Mouse (Mus musculus) brown adipose tissue, adult 24 weeks (tissue): ENCODE data around the gene Efr3b. TPM values are rescaled to one million over a fixed set of nuclear protein-coding genes. Genes with fewer than 3 reads are reported as not detected.
A peak's percentile ranks its signal among the peaks of the same experiment; 100 is the strongest.
"Not testable (repeated sequence)": the region's sequence is repeated elsewhere in the genome, so short reads cannot be mapped to it uniquely, and the experiment has no call there.

Experiments used
- H3K27ac ChIP-seq: fragments of 200-500 bp; replicated peaks from 2 replicates; pipeline ENCODE4 v1.5.1; 2012; ENCODE audit warnings: low read depth, mild to moderate bottlenecking, low read length
- H3K4me1 ChIP-seq: fragments of 200-500 bp; 2 replicates; pipeline ENCODE4 v1.6.1; 2012; ENCODE audit warnings: low read length, mixed read lengths; ENCODE audit not compliant: control insufficient read depth, insufficient read depth, insufficient read length
- H3K4me3 ChIP-seq: fragments of 200-500 bp; 2 replicates; pipeline ENCODE4 v1.5.1; 2012; ENCODE audit warnings: low read depth, mild to moderate bottlenecking, low read length, moderate library complexity; ENCODE audit not compliant: insufficient read depth
- polyA plus RNA-seq: library from polyadenylated mRNA; stranded (reverse); fragments of >200 nt; gene quantifications from 2 replicates; pipeline ENCODE4 v1.2.4, GENCODE M21; 2012; ENCODE audit not compliant: missing spikeins, insufficient read depth, insufficient read length

Gene Efr3b
- polyA plus RNA-seq, 1 experiment: 2.3 TPM

DNA sequence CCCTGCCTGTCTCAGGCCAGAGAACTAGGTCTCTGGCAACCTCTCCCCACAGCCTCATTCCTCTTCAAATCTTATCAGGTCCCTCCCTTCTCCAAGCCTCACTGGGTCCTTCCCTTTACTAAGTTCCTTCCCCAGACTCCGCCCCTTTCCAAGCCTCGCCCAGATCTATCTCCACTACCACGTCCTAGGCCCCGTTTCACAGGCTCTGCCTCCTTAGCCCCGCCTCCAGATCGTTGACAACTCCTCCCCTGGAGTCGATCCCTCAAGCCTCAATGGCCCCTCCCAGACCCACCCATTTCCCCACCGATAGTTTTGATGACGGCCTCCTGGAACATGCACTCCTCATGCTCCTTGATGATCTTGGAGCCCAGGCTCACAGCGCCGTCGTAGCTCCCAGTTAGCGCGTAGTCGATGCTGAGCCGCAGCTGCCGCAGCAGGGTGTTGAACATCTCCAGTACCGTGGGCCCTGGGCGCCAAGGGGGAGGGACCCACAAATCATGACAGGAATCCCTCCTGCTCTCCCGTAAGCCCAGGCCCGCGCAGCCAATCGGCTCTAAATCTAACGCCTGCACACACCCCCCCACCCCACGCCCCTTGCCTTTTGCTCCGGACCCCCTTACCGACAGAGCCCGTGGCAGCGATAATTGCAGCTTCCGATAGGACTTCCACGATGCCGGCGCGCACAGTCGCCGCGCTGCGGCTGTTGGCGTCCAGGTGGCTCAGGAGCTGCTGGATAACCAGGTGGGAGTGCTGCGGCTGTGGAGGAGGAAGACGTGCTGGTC lies 57.2 kb downstream of the Efr3b start:
- Histone ChIP-seq H3K4me1 (no peaks in the 10 kb centered on the region), H3K4me3 (peak overlapping the region; percentile 56), H3K27ac (peak overlapping the region; percentile 30; the same call in 1 of the 2 replicates)

DNA sequence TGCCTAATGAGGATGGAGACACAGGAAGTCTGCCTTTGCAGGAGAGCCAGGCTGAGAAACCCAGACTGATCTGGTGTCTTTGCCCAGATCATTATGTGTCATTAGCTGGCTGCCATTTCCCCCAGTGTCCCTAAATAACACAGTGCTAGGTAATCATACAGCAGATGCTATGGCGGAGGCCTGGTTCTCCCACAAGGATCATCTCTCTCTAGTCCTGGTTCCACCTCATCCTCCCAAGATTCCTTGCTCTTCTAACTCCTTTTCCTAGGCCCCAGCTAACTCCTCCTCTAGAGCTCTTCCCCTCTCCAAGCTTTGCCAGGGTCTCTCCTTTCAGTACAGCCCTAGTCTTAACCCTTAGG lies 57.7 kb downstream of the Efr3b start:
- no peaks in the 10 kb centered on the region for H3K4me1 ChIP-seq
- H3K4me3 ChIP-seq: peak overlapping the region; percentile 17; the same call in 1 of the 2 replicates
- H3K27ac ChIP-seq: peak overlapping the region; percentile 30; the same call in 1 of the 2 replicates

DNA sequence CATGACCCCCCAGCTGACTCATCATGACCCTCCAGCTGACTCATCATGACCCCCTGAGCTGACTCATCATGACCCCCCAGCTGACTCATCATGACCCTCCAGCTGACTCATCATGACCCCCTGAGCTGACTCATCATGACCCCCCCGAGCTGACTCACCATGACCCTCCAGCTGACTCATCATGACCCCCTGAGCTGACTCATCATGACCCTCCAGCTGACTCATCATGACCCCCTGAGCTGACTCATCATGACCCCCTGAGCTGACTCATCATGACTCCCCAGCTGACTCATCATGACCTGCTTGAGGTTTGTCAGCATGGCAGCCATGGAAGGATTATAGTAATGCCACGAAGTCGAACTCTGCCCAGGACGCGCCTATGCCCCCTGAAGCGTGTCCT lies 65.5 kb downstream of the Efr3b start:
- not testable (repeated sequence) for H3K4me3 ChIP-seq, H3K4me1 ChIP-seq, H3K27ac ChIP-seq

DNA sequence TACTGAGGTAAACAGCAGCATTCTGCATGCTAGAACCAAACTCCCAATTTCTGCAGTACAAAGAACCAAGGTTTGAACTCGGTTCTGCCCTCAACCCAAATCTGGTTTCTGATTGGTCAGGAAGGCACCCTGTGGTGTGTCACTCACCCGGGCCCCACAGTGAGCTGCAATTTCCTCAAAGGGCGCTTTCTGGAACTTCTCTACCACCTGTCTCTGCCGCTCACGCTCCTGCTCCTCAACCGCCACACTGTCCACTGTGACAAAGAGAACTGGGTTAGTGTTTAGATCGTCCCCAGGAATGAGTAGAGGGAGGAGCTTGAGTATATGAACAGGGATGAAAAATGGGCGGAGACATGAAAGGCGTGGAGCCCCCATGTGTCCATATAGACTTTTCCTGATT lies 70.3 kb downstream of the Efr3b start:
- no peak overlapping the region for H3K4me3 ChIP-seq
- no peaks in the 10 kb centered on the region for H3K4me1 ChIP-seq
- H3K27ac ChIP-seq: no peak overlapping the region

DNA sequence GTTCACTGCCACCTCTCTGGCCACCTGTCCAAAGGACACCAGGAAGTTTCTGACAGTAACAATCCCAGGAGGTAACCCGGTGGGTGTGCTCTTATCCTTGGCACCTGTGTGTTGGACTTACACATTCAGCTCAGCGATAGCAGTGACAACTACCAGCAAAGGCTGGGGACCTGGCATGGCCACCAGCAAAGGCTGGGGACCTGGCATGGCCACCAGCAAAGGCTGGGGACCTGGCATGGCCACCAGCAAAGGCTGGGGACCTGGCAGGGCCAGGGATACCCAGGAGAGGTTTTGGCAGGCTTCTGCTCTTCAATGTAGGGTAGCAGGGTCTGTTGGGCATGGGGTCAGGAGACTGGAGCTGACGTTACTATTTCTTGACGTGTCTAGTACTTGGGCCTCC lies 71.5 kb downstream of the Efr3b start:
- Histone ChIP-seq H3K27ac (no peak overlapping the region), H3K4me1 (no peaks in the 10 kb centered on the region), H3K4me3 (no peak overlapping the region)

DNA sequence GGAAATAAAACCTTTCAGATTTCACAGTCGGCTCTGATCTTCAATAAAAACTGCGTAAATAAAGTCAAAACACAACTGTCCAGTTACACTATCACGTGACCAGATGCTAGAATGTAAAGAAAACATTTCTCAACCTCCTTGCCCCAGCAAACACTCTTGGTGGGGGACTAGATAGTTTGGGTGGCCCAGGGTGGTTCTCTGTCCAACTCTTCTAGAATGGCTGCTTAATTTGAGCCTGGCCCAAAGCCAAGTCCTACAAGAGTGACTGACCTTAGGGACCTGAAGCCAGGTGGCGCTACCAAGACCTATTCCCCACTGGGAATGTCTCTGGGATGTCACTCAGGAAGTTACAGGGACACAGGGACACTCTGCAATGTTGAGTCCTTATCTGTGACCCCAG lies 78.2 kb downstream of the Efr3b start:
- peak overlapping the region; percentile 81 for H3K4me3 ChIP-seq
- peaks cover 5% of the 10 kb centered on the region; the same call in 1 of the 2 replicates for H3K4me1 ChIP-seq
- peak overlapping the region; percentile 94 for H3K27ac ChIP-seq

DNA sequence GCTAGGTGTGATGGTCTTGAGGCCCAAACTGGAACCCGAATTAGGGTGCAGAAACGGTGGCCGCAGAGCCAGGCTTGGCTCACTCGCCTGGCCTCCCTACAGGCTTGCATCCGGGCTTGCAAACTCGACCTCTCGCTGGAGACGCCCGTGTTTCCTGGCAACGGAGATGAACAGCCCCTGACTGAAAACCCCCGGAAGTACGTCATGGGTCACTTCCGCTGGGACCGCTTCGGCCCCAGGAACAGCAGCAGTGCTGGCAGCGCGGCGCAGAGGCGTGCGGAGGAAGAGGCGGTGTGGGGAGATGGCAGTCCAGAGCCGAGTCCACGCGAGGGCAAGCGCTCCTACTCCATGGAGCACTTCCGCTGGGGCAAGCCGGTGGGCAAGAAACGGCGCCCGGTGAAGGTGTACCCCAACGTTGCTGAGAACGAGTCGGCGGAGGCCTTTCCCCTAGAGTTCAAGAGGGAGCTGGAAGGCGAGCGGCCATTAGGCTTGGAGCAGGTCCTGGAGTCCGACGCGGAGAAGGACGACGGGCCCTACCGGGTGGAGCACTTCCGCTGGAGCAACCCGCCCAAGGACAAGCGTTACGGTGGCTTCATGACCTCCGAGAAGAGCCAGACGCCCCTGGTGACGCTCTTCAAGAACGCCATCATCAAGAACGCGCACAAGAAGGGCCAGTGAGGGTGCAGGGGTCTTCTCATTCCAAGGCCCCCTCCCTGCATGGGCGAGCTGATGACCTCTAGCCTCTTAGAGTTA lies 78.7 kb downstream of the Efr3b start:
- Histone ChIP-seq H3K4me1 (peaks cover 5% of the 10 kb centered on the region; the same call in 1 of the 2 replicates), H3K4me3 (peak overlapping the region; percentile 81), H3K27ac (peak overlapping the region; percentile 94)

DNA sequence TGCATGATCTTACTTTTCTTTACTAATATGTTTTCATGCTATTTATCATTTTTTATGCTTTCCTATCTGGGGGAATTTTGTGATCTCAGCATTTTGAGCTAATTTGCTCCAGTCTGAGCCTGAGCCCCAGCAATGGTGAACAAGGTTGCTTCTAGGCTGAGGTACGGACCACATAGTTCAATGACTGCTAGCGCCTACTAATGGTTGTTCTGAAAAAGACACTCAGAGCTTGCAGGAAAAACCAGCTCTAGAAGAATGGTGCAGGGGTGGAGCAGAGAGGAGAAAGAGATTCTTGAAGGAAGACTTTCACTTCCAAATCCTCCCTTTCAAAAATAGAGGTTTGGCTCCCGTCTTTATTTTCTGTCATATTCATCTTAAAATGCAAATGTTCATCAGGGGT lies 82.4 kb downstream of the Efr3b start:
- peaks cover 5% of the 10 kb centered on the region; the same call in 1 of the 2 replicates for H3K4me1 ChIP-seq
- no peak overlapping the region for H3K27ac ChIP-seq
- no peak overlapping the region for H3K4me3 ChIP-seq

DNA sequence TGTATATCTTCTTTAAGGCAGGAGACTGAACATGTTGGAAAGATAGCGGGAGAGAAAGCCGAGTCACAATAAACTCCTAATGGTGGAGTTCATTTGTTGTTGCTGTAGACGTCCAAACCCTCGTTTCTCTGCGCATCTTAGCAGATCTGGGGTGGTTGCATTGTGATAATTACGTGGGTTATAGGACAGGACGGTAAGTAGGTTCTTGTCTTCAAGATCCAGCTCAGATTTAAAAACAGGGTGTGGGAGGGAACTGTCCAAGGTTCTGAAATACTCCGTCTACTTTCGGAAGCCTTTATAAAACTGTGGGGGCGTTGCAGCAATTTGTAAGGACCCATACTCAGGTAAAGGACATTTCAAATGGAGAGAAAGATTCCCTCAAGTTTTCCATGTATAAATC lies 83.3 kb downstream of the Efr3b start:
- Histone ChIP-seq H3K4me3 (no peak overlapping the region), H3K4me1 (0 out of 2 replicates have a peak, but pooled peaks cover 1% of the 10 kb centered on the region), H3K27ac (no peak overlapping the region)

DNA sequence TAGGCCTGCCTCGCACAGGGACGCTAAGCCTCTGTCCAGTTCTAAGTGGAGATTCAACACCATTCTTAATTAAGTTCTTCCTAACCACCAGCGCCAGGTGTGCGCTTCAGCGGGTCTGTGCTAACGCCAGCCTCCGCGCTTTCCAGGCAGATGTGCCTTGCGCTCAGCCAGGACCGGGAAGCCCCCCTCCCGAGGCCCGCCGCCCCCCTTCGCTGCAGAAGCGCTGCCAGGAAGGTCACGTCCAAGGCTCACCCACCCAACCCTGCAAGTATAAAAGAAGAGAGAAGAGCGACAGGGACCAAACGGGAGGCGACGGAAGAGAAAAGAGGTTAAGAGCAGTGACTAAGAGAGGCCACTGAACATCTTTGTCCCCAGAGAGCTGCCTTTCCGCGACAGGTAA lies 84.1 kb downstream of the Efr3b start, which contains the start of gene Pomc:
TSS of gene Pomc (plus strand) at position 301 of the 400 bp plus-strand sequence.
- H3K27ac ChIP-seq: no peak within 1 kb of the TSS
- H3K4me3 ChIP-seq: no peak within 1 kb of the TSS
- no peaks in the 10 kb centered on the region for H3K4me1 ChIP-seq

DNA sequence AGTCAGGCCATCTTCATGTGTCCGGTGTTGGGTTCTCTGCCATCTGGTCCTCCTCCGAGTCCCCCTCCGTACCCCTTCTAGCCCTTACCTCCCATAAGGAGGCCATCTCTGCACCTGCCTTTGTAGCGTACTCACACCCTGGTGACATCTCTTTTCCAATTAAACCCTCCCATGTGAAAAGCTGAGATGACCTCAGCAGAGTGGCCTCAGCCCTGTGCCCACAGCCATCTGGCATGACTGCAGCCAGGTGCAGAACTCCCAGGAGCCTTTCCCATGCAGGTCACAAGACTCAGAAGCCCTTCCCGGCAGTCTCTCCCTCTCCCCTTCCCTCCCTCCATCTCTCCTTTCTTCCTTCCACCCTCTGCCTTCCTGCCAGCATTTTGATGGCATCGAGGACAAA lies 91.2 kb downstream of the Efr3b start:
- H3K27ac ChIP-seq: no peak overlapping the region
- no peak overlapping the region for H3K4me3 ChIP-seq
- no peaks in the 10 kb centered on the region for H3K4me1 ChIP-seq

DNA sequence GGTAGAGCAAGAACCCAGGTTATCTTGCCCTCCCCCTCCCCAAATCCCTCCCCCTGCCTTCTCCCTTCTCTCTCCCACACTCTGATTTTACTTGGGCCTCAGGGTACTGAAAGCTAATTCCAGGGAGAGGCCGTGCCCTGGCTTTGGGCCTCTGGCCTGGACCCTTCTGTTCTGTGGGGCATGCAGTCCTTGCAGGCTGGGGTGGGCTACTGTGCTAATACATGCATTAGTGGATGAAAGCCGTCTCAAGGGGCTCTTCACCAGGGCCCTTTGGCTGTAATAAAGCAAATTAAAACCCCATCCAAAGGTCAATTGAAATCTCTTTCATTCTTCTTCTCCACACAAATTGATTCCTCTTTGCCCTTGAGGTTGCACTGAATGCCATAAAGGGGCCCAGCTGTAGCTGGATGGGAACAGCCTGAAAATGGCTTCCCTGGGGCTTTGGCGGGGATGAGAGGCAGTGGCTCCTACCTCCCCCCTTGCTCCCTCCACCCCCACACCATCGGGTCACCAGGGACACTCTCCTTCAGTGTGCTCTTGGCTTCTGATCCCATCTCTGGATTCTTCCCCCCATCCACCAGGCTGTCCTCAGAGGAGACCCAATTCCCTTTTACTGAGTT lies 94.2 kb downstream of the Efr3b start:
- Histone ChIP-seq H3K4me1 (no peaks in the 10 kb centered on the region), H3K4me3 (no peak overlapping the region)

DNA sequence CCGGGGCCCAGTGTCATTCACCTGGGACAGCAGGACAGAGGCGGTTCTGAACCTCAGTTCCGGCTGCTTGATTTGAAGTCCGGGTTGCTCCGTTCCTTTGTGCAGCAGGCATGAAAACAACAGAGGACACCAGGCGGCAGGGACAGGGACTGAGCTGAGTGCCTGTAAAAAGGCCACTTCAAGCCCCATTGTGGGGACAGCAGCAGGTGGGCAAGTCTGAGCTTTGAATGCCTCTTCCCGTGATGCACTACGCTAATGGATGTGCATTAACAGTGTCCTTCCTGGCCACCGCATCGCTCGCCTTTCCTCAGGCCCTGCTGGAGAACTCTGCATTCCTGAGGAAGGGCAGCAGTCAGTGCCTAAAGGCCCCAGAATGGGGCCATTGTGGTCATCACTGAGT lies 96.7 kb downstream of the Efr3b start:
- Histone ChIP-seq H3K4me1 (no peaks in the 10 kb centered on the region; the same call in 1 of the 2 replicates), H3K27ac (no peak overlapping the region), H3K4me3 (no peak overlapping the region)

More for the DNA sequence above, 94.2 kb downstream of the Efr3b start:
- no peak overlapping the region for H3K27ac ChIP-seq

DNA sequence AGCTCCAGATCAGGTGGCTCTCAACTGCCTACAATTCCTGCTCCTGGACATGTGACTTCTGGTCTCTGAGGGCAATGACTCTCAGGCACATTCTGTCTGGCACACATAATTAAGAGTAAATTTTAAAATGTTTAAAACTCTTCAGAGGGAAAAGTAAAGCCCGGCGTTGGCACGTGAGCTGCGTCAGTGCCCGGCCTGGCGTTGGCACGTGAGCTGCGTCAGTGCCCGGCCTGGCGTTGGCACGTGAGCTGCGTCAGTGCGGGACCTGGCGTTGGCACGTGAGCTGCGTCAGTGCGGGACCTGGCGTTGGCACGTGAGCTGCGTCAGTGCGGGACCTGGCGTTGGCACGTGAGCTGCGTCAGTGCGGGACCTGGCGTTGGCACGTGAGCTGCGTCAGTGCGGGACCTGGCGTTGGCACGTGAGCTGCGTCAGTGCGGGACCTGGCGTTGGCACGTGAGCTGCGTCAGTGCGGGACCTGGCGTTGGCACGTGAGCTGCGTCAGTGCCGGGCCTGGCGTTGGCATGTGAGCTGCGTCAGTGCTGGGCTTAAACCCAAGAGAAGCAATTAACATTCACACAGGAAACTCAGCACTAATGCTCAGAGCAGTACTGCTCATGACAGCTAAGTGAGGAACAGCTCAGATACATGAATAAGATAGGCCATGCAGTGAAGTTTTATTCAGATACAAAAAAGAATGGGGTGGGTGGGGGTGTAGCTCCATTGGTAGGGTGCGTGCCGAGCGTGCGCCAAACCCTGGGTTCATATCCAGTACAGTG lies 108.4 kb downstream of the Efr3b start:
- not testable (repeated sequence) for H3K4me1 ChIP-seq, H3K4me3 ChIP-seq, H3K27ac ChIP-seq

DNA sequence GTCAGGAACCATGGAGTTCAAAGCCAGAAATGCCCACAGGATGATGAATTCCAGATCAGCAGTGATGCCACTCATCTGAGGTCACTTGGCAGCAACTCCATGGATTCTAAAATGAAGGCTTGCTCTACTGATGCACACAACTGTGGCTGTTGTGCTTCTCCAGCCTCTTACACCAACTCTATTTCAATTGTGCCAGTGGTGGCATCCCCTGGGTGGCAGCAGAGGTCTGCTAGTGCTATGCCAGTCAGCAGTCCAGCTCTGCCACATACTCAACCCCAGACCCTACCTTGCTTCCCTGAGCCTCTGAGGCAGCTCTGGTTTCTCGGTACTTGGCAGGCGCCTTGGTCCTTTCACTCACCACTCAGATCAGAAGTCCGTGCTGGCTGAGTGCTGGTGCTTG lies 109.9 kb downstream of the Efr3b start:
- H3K27ac ChIP-seq: no peak overlapping the region
- no peak overlapping the region for H3K4me3 ChIP-seq
- H3K4me1 ChIP-seq: no peaks in the 10 kb centered on the region
